In genomic region chr11:86757142-86757479, GRCm38 (mm10) we compare ENCODE assay signal across 8 mouse cellular contexts. TPM values are rescaled to one million over a fixed set of nuclear protein-coding genes. Genes with fewer than 3 reads are reported as not detected.
A peak's percentile ranks its signal among the peaks of the same experiment; 100 is the strongest.
DNase-seq lines count a peak whose midpoint lies in the region; ATAC-seq and TF ChIP-seq lines count a peak whose summit lies in the region.

No protein-coding gene starts in this region.

- TF ChIP-seq POLR2A in cerebellum, adult 2 months (IDR thresholded peaks at IDR 0.05; ENCODE audit: borderline replicate concordance, insufficient read depth, low read length), result no peak
- 0 out of 2 replicates have a peak, but pooled peaks have one; percentile 86 for TF ChIP-seq POLR2A in limb, embryonic 14.5 days (IDR thresholded peaks at IDR 0.05; ENCODE audit: borderline replicate concordance, extremely low read depth, insufficient read depth, insufficient read length)

- no peaks in the 10 kb centered on the region for H3K36me3 ChIP-seq in neural tube, embryonic 11.5 days (ENCODE audit: control insufficient read depth, insufficient read depth, low read length)
- H3K36me3 ChIP-seq in limb, embryonic 14.5 days (ENCODE audit: control insufficient read depth, insufficient read depth, low read length), result no peaks in the 10 kb centered on the region
- no peaks in the 10 kb centered on the region for H3K36me3 ChIP-seq in stomach, embryonic 15.5 days

- TF ChIP-seq CTCF in cerebellum, adult 2 months (IDR thresholded peaks at IDR 0.05; ENCODE audit: borderline replicate concordance, insufficient read depth, low read depth, low read length), result no peak

- WGBS in cerebellum, adult 2 months, result 2% methylated on average over 18 of the region's 18 CpGs
- 1% methylated on average over 16 of the region's 18 CpGs for WGBS in neural tube, embryonic 11.5 days
- WGBS in limb, embryonic 14.5 days, result 1% methylated on average over 18 of the region's 18 CpGs
- under 1% methylated on average over 18 of the region's 18 CpGs for WGBS in stomach, embryonic 15.5 days

- H3K4me1 ChIP-seq in cerebellum, adult 2 months (ENCODE audit: control insufficient read depth, insufficient read depth, low read length), result no peaks in the 10 kb centered on the region; the same call in 1 of the 2 replicates
- H3K4me1 ChIP-seq in neural tube, embryonic 11.5 days (ENCODE audit: control insufficient read depth, insufficient read depth, low read length), result peaks cover 4% of the 10 kb centered on the region; the same call in 1 of the 2 replicates
- peaks cover 7% of the 10 kb centered on the region for H3K4me1 ChIP-seq in limb, embryonic 14.5 days (ENCODE audit: control insufficient read depth, insufficient read depth, low read length)
- peaks cover 13% of the 10 kb centered on the region; the same call in 1 of the 2 replicates for H3K4me1 ChIP-seq in stomach, embryonic 15.5 days

- DNase-seq in cerebellum, adult 2 months, result no peak
- DNase-seq in cerebellum, postnatal 4 days (ENCODE audit: low spot score in 2 of 2), result no peak
- DNase-seq in neural tube, embryonic 11.5 days (ENCODE audit: low spot score), result no peak
- DNase-seq in neural tube, embryonic 10.5 days (ENCODE audit: extremely low spot score, low spot score), result no peak
- no peak for DNase-seq in limb, embryonic 14.5 days (ENCODE audit: low spot score)
- DNase-seq in cerebellum, postnatal 36 days, result no peak
- DNase-seq in natural killer cell, adult 2 months (ENCODE audit: low spot score in 2 of 2), result no peak

- H3K27ac ChIP-seq in cerebellum, adult 2 months (ENCODE audit: insufficient read depth, low read length), result peak overlapping the region; percentile 87
- peak overlapping the region; percentile 97 for H3K27ac ChIP-seq in neural tube, embryonic 11.5 days (ENCODE audit: low read depth, low read length)
- H3K27ac ChIP-seq in limb, embryonic 14.5 days (replicated peaks; ENCODE audit: low read depth, low read length), result peak overlapping the region; percentile 95
- H3K27ac ChIP-seq in stomach, embryonic 15.5 days, result peak overlapping the region; percentile 98

- H3K4me3 ChIP-seq in cerebellum, adult 2 months (replicated peaks; ENCODE audit: insufficient read depth, low read depth, low read length), result peak overlapping the region; percentile 89
- peak overlapping the region; percentile 93 for H3K4me3 ChIP-seq in neural tube, embryonic 11.5 days (ENCODE audit: low read depth, low read length)
- peak overlapping the region; percentile 98 for H3K4me3 ChIP-seq in limb, embryonic 14.5 days (replicated peaks; ENCODE audit: low read length)
- peak overlapping the region; percentile 98 for H3K4me3 ChIP-seq in stomach, embryonic 15.5 days (replicated peaks)

- no peaks in the 10 kb centered on the region for H3K27me3 ChIP-seq in cerebellum, adult 2 months (ENCODE audit: control insufficient read depth, insufficient read depth, low read length)
- no peaks in the 10 kb centered on the region for H3K27me3 ChIP-seq in neural tube, embryonic 11.5 days (ENCODE audit: control insufficient read depth, insufficient read depth, low read length)
- no peaks in the 10 kb centered on the region for H3K27me3 ChIP-seq in limb, embryonic 14.5 days (ENCODE audit: control insufficient read depth, insufficient read depth, low read length)
- no peaks in the 10 kb centered on the region for H3K27me3 ChIP-seq in stomach, embryonic 15.5 days (replicated peaks)

- H3K9me3 ChIP-seq in neural tube, embryonic 11.5 days (ENCODE audit: control insufficient read depth, low read length), result no peaks in the 10 kb centered on the region
- H3K9me3 ChIP-seq in limb, embryonic 14.5 days (ENCODE audit: control insufficient read depth, low read length), result no peaks in the 10 kb centered on the region
- H3K9me3 ChIP-seq in stomach, embryonic 15.5 days, result no peaks in the 10 kb centered on the region

- H3K4me2 ChIP-seq in neural tube, embryonic 11.5 days (ENCODE audit: low read depth), result peak overlapping the region; percentile 65
- peak overlapping the region; percentile 81 for H3K4me2 ChIP-seq in limb, embryonic 14.5 days (replicated peaks; ENCODE audit: low read depth, low read length, severe bottlenecking)
- peak overlapping the region; percentile 75 for H3K4me2 ChIP-seq in stomach, embryonic 15.5 days

- ATAC-seq in neural tube, embryonic 11.5 days (ENCODE audit: insufficient read depth, low FRiP score, low TSS enrichment), result peak; percentile 80
- no peak; the same call in 1 of the 2 replicates for ATAC-seq in limb, embryonic 14.5 days (ENCODE audit: low FRiP score, low read depth)
- no peak; the same call in 1 of the 2 replicates for ATAC-seq in stomach, embryonic 15.5 days (ENCODE audit: insufficient read depth, low FRiP score, low read depth)

- H3K9ac ChIP-seq in neural tube, embryonic 11.5 days (ENCODE audit: low read length), result peak overlapping the region; percentile 86
- H3K9ac ChIP-seq in limb, embryonic 14.5 days (ENCODE audit: low read depth, low read length, severe bottlenecking), result peak overlapping the region; percentile 93
- peak overlapping the region; percentile 94 for H3K9ac ChIP-seq in stomach, embryonic 15.5 days

RNA-seq across cellular contexts. Expression of gene Cltc, which starts 0.3 kb away (rescaled TPM):
- polyA plus RNA-seq in cerebellum, adult 2 months (2012; rRNA removed), result 414 and 465 TPM in 2 replicates
- 196 and 214 TPM in 2 replicates for polyA plus RNA-seq in neural tube, embryonic 11.5 days (2014; fragmentation: Nextera tagmentation; extraction: Ambion mirVana)
- polyA plus RNA-seq in limb, embryonic 14.5 days (2012; rRNA removed), result 116 and 120 TPM in 2 replicates
- polyA plus RNA-seq in limb, embryonic 14.5 days (2014; fragmentation: Nextera tagmentation; extraction: Ambion mirVana), result 156 and 162 TPM in 2 replicates
- 117 and 130 TPM in 2 replicates for polyA plus RNA-seq in stomach, embryonic 15.5 days (2015; fragmentation: Nextera tagmentation; extraction: Ambion mirVana)

RNA-seq across cellular contexts. Expression of gene Dhx40, which starts 50.4 kb away (rescaled TPM):
- 12.4 and 13.2 TPM in 2 replicates for polyA plus RNA-seq in cerebellum, adult 2 months (2012; rRNA removed)
- polyA plus RNA-seq in neural tube, embryonic 11.5 days (2014; fragmentation: Nextera tagmentation; extraction: Ambion mirVana), result 44.2 and 44.3 TPM in 2 replicates
- polyA plus RNA-seq in limb, embryonic 14.5 days (2012; rRNA removed), result 13.9 and 15.2 TPM in 2 replicates
- polyA plus RNA-seq in limb, embryonic 14.5 days (2014; fragmentation: Nextera tagmentation; extraction: Ambion mirVana), result 23.3 and 27.8 TPM in 2 replicates
- 17.6 and 19.1 TPM in 2 replicates for polyA plus RNA-seq in stomach, embryonic 15.5 days (2015; fragmentation: Nextera tagmentation; extraction: Ambion mirVana)
